Mouse (Mus musculus): ENCODE results near the gene Tmc2. TPM values are rescaled to one million over a fixed set of nuclear protein-coding genes. Genes with fewer than 3 reads are reported as not detected.

Tmc2 gene
- total RNA-seq (2023), result not detected

GRCm38 (mm10) chr2:130194894-130195293 lies at the start of gene Tmc2:
Gene Tmc2 (plus strand): TSS chr2:130195194.

GRCm38 (mm10) chr2:130178706-130179506 lies 16.1 kb upstream of the Tmc2 start, which contains the start of gene Snrpb:
Gene Snrpb (minus strand): TSS chr2:130179403.

GRCm38 (mm10) chr2:130274149-130274861 lies 79.3 kb downstream of the Tmc2 start, which contains the start of gene Nop56:
Gene Nop56 (plus strand): TSS chr2:130274430.

GRCm38 (mm10) chr2:130283854-130284654 lies 89.1 kb downstream of the Tmc2 start, which contains the start of gene Idh3b:
Gene Idh3b (minus strand): TSS chr2:130284547.

GRCm38 (mm10) chr2:130294936-130295277 lies 99.9 kb downstream of the Tmc2 start, which contains the start of gene Ebf4:
Gene Ebf4 (plus strand): TSS chr2:130295169.

Other genes starting within 250 kb of the Tmc2 start
- gene Tgm3, start 182.8 kb upstream of the Tmc2 start, total RNA-seq (2023), result not detected
- gene Tgm6, start 82.8 kb upstream of the Tmc2 start, total RNA-seq (2023), result not detected
- gene Snrpb, start 15.8 kb upstream of the Tmc2 start, total RNA-seq (2023), result 184 TPM
- gene Nop56, start 79.2 kb downstream of the Tmc2 start, total RNA-seq (2023), result 404 TPM
- gene Idh3b, start 89.4 kb downstream of the Tmc2 start, total RNA-seq (2023), result 118 TPM
- gene Ebf4, start 100.0 kb downstream of the Tmc2 start, total RNA-seq (2023), result not detected
- gene Cpxm1, start 202.4 kb downstream of the Tmc2 start, total RNA-seq (2023), result 0.67 TPM
- not detected for gene Gm28372, start 210.0 kb downstream of the Tmc2 start, total RNA-seq (2023)
- gene 1700020A23Rik, start 210.1 kb downstream of the Tmc2 start, total RNA-seq (2023), result not detected
- not detected for gene Tmem239, start 211.3 kb downstream of the Tmc2 start, total RNA-seq (2023)
- gene Vps16, start 229.1 kb downstream of the Tmc2 start, total RNA-seq (2023), result 166 TPM
- gene Pced1a, start 229.5 kb downstream of the Tmc2 start, total RNA-seq (2023), result 25.7 TPM

Measured in CD8-positive naive resting alpha-beta T cell, adult 57 days (primary cell).